Mouse (Mus musculus): ENCODE measurements around the gene Khk. TPM values are rescaled to one million over a fixed set of nuclear protein-coding genes. Genes with fewer than 3 reads are reported as not detected.

Gene Khk
- total RNA-seq, 2 experiments from 2014 or later: 82.9 to 88.2 TPM

DNA sequence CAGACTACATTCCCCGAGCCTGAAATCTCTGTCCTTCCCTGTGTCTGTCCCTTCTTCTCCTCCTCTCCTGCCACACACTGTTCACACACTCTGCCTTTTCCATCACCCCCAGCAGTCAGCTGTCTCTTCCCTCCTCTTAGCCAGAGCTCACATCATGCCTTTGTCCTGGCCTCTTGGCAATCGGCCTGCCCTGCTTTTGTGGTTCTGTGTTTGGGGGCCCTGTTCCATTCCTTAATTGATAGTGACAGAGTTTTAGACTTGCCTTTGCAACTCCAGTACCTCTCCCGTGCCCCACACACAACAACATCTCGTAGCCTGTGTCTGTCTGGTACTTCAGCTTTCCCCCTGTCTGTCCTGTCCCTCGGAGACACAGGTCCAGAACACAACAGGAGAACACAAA, 9.1 kb upstream of the Khk start:
- no peak for ATAC-seq (replicated peaks; ENCODE audit: poor library complexity)

GRCm38 (mm10) chr5:30913060-30913841, 8.0 kb upstream of the Khk start, which contains the start of gene Emilin1:
Gene Emilin1 (plus strand): TSS chr5:30913402.
- peak; percentile 43 for ATAC-seq (replicated peaks; ENCODE audit: poor library complexity)

- no peak for ATAC-seq (replicated peaks; ENCODE audit: poor library complexity)
These were observed 7.1 kb upstream of the Khk start for GRCm38 (mm10) chr5:30914101-30914635.

DNA sequence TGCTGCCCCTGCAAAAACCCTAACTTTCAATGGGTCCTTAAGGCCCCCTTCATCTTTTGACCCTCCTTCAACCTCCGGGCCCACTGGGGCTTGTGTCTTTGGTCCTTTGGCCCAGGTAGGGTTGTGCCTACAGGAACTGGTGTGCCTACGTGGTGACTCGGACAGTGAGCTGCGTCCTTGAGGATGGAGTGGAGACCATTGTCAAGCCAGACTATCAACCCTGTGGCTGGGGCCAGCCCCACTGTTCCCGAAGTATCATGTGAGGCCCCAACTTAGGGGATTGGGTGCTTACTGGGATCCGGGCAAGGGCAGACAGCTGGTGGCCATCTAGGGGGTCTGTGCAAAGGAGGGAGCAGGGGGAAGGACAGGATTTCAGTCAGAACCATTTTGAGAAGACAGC, 6.4 kb upstream of the Khk start:
- ATAC-seq (replicated peaks; ENCODE audit: poor library complexity): no peak

- ATAC-seq (replicated peaks; ENCODE audit: poor library complexity): 0 out of 2 replicates have a peak, but pooled peaks have one; percentile 8
These were observed 5.8 kb upstream of the Khk start for GRCm38 (mm10) chr5:30915456-30915855.

DNA sequence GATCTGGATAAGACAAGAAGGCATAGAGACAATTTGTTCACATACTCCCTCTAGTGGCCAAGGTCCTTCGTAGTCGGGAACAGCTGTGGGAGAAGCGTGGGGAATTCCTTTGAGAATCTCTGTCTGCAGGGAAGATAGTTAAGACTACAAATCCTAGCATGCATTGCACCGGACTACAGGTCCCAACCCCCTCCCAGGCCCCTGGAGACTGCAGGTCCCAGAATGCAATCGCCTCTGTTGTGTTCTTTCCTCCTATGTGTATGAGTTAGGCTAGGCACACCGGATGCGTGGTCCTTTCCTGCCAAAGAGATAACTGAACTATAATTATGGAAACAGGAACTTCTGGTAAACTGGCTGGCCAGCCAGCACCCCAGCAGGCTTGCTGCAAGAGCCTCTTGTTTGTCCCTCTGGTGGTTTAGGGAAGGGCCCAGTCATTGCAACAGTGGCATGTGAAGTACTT, 5.2 kb upstream of the Khk start:
- ATAC-seq (replicated peaks; ENCODE audit: poor library complexity): peak; percentile 77

GRCm38 (mm10) chr5:30916841-30917240, 4.4 kb upstream of the Khk start:
- no peak for ATAC-seq (replicated peaks; ENCODE audit: poor library complexity)

- no peak for ATAC-seq (replicated peaks; ENCODE audit: poor library complexity)
These were observed 3.9 kb upstream of the Khk start for GRCm38 (mm10) chr5:30917348-30917747.

- ATAC-seq (replicated peaks; ENCODE audit: poor library complexity): no peak
These were observed 3.1 kb upstream of the Khk start for GRCm38 (mm10) chr5:30917891-30918670.

DNA sequence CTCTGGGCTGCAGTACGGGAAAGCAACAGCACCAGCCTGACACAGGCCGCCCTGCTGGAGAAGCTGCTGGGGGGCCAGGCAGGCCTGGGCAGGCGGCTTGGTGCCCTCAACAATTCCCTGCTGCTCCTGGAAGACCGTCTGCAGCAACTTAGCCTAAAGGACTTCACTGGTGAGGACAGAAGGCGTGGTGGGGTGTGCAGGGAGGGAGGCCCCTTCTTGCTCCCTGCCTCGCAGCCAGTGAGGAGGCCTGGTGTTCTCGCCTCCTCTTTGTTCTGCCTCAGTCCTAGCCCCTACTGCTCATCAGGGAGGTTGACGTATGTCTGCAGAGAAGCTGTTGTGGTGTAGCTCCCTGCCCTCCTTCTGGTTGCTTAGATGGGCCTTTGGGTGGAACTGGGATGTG, 2.5 kb upstream of the Khk start:
- ATAC-seq (replicated peaks; ENCODE audit: poor library complexity): no peak

DNA sequence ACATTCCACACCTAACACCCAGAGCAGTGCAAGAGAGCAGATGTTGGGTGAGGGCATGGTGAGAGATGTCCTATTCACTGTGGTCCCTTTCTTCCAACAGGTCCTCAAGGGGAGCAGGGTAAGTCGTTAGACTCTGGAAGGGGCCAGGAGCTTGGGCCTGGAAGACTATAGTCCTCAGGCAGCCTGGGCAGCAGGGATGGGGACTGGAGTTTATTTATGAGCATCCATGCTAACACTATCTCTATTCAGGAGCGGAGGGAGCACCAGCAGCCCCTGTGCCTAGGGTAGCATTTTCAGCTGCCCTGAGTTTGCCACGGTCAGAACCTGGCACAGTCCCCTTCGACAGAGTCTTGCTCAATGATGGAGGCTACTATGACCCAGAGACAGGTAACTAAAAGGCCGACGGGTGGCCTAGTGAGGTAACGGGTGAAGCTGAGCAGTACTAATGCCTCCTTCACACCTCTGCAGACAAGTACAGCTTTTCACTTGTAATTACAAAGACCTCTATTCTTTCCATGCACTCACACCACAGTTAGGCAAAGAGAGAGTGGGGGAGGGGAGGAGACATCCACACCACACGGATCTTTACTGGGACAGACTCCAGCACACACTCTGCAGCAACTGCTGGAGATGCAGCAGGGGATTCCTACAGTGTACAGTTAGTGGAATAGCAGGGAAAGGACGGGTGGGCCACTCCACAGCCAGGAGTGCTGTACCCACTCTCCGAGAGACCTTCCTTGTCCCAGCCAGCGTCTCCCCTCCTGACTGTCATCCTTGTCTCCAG, 1.2 kb upstream of the Khk start:
- ATAC-seq (replicated peaks; ENCODE audit: poor library complexity): no peak

DNA sequence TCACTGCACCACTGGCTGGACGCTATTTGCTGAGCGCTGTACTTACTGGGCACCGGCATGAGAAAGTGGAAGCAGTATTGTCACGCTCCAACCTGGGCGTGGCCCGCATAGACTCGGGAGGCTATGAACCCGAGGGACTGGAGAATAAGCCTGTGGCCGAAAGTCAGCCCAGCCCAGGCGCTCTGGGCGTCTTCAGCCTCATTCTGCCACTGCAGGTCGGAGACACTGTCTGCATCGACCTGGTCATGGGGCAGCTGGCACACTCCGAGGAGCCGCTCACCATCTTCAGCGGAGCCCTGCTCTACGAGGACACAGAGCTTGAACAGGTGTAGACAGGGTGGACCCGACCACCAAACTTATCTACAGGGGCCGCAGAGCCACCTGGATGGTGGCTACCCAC, 610 bp upstream of the Khk start:
- ATAC-seq (replicated peaks; ENCODE audit: poor library complexity): no peak

DNA sequence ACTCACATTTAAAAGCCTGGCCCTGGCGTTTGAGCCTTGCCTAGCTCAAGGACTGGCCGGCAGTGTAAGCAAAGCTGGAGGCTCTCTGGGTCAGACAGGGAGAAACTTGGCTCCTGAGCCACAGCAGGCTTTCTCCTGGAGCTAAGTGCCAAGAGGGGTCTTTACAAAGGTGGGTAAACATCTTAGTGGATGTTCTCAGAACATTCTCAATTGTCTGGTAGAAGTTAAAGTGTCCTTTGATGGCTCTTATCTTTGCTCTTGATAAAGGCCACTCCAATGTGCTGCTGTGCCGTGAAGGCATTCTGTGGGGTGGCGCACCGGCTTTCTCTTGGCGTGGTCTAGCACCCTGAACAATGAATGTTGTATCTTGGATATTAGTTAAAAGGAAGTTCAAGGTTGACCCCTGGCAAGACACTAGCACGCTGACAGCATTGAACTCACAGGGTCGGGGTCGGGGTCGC, 1.4 kb downstream of the Khk start:
- ATAC-seq (replicated peaks; ENCODE audit: poor library complexity): no peak

DNA sequence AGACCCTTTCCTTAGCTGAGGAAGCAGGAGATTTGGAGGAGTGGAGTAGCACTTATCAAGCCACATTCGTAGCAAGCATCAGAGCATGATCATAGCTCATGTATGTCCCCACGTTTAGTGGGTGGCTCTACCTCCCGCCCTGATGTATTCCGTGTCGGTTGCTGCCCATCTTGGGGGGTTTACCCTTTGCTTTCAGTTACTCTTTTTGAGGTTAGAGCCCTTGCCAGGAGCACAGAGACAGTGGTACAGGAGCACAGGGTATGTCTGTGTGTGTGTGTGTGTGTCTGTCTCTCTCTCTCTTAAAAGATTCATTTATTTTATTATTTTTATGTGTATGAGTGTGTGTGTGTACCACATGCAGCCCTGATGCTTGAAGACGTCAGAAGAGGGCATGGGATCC, 1.9 kb downstream of the Khk start:
- ATAC-seq (replicated peaks; ENCODE audit: poor library complexity): no peak

- ATAC-seq (replicated peaks; ENCODE audit: poor library complexity): no peak
These were observed 3.4 kb downstream of the Khk start for GRCm38 (mm10) chr5:30924614-30925013.

- no peak for ATAC-seq (replicated peaks; ENCODE audit: poor library complexity)
These were observed 4.0 kb downstream of the Khk start for GRCm38 (mm10) chr5:30925217-30925616.

GRCm38 (mm10) chr5:30926073-30926472, 4.8 kb downstream of the Khk start:
- no peak for ATAC-seq (replicated peaks; ENCODE audit: poor library complexity)

DNA sequence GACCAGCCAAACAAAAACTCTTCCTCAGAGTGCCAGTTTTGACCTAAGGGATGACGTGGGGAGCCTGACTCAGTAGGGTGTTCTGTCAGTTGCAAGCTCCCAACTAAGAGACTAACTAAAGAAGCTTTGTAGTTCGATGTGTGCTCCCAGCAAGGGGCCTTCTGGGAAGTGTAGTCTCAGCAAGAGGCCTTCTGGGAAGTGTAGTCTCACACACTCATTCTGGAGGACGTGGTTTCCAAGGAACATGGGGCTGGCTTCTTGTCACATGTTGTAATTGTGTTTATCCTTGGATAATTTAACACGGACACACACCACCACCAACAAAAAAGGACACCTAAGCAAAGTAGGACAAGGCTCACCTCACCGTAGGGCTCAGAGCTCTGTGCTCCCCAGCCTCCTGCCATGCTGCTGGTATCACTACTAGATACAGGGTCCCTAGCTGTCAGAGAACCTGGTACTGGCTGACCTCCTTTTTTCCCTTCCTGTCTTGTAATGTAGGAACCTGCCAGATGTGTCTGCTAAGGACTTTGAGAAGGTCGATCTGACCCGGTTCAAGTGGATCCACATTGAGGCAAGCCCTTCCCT, 6.8 kb downstream of the Khk start:
- ATAC-seq (replicated peaks; ENCODE audit: poor library complexity): peak; percentile 39; the same call in 1 of the 2 replicates

DNA sequence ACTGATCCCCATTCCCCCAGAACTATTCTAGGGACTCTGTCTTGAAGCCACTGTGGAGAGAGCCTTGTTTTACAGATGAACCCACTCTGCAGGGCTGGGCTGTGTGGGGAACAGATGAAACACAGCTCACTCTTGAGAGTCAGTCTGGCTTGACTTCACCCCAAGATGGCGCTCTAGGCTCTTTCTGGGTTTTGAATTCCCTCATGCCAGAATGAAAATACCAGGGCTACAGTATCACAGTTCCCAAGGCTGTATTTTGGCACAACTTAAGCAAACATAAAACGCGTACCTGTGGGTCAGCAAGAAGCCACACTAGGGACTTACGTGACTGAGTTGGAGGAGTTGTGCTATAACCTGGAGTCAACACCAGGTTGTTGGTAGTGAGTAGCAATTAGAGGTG, 8.9 kb downstream of the Khk start:
- ATAC-seq (replicated peaks; ENCODE audit: poor library complexity): peak; percentile 64; the same call in 1 of the 2 replicates

DNA sequence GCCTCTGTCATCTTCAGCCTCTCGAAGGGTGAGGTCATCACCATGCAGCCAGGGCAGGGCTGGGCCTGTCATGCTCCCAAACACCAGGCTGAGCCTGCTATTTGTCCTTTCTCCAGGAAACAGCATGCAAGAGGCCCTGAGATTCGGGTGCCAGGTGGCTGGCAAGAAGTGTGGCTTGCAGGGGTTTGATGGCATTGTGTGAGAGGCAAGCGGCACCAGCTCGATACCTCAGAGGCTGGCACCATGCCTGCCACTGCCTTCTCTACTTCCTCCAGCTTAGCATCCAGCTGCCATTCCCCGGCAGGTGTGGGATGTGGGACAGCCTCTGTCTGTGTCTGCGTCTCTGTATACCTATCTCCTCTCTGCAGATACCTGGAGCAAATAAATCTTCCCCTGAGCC, 9.6 kb downstream of the Khk start:
- no peak for ATAC-seq (replicated peaks; ENCODE audit: poor library complexity)
